Mouse (Mus musculus) lung, postnatal 0 days (tissue): ENCODE measurements around the gene Raly.

Experiments
- CTCF ChIP-seq: IDR thresholded peaks from 2 replicates; pipeline ENCODE4 v1.5.1; 2016; ENCODE audit warnings: antibody characterized with exemption, mild to moderate bottlenecking
- EP300 ChIP-seq: IDR thresholded peaks from 2 replicates; pipeline ENCODE4 v1.6.1; 2016; ENCODE audit warnings: antibody characterized with exemption, mild to moderate bottlenecking, control low read depth

DNA sequence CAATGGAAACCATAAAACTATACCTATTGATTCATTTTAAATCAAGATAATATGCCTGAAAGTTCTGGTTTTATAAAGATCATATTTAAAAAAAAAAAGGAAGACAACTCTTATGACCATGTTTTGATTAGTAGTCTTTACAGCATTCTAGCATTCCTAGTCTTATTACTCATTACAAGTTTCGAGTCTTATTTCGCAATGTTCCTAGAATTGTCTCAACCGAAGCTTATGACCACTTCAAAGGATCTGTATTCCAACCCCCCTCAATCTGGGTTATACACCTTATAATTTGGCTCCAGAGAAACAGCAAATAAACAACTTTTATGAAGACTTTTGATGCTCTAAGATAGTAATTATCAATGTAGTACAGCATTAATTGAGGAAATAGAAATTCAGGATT is 111.2 kb downstream of the Raly start:
- TF ChIP-seq CTCF (no peak), EP300 (no peak)
